Mouse (Mus musculus): ENCODE measurements around the gene Evc. TPM values are rescaled to one million over a fixed set of nuclear protein-coding genes. Genes with fewer than 3 reads are reported as not detected.
A peak's percentile ranks its signal among the peaks of the same experiment; 100 is the strongest.

Evc gene
- polyA plus RNA-seq, 1 experiment, result 2.1 TPM

GRCm38 (mm10) chr5:37254523-37254922 lies 82.2 kb downstream of the Evc start:
- no peak overlapping the region for H3K4me3 ChIP-seq (ENCODE audit: control insufficient read depth, insufficient read depth, low read length)
- 93% methylated on average over 4 of the region's 4 CpGs for WGBS
- TF ChIP-seq POLR2A (IDR thresholded peaks at IDR 0.05; ENCODE audit: control insufficient read depth, extremely low read depth, insufficient read depth, low read length, poor library complexity), result no peak
- no peak for TF ChIP-seq CTCF (IDR thresholded peaks at IDR 0.05; ENCODE audit: borderline replicate concordance, control insufficient read depth, extremely low read depth, insufficient read depth, low read length, poor library complexity)

GRCm38 (mm10) chr5:37252101-37252804 lies 84.4 kb downstream of the Evc start:
- 86% methylated on average over 9 of the region's 9 CpGs for WGBS
- TF ChIP-seq POLR2A (IDR thresholded peaks at IDR 0.05; ENCODE audit: control insufficient read depth, extremely low read depth, insufficient read depth, low read length, poor library complexity) (no peak), CTCF (IDR thresholded peaks at IDR 0.05; ENCODE audit: borderline replicate concordance, control insufficient read depth, extremely low read depth, insufficient read depth, low read length, poor library complexity) (no peak)
- Histone ChIP-seq H3K27ac (ENCODE audit: control insufficient read depth, insufficient read depth, low read length) (no peak overlapping the region), H3K36me3 (ENCODE audit: control insufficient read depth, insufficient read depth, low read length) (no peaks in the 10 kb centered on the region), H3K27me3 (ENCODE audit: control insufficient read depth, insufficient read depth, low read length) (no peaks in the 10 kb centered on the region), H3K4me3 (ENCODE audit: control insufficient read depth, insufficient read depth, low read length) (no peak overlapping the region), H3K4me1 (replicated peaks; ENCODE audit: control insufficient read depth, insufficient read depth, low read length) (no peaks in the 10 kb centered on the region)
- DNase-seq, result no peak

More at GRCm38 (mm10) chr5:37254523-37254922, 82.2 kb downstream of the Evc start:
- no peak for DNase-seq
- Histone ChIP-seq H3K4me1 (replicated peaks; ENCODE audit: control insufficient read depth, insufficient read depth, low read length) (no peaks in the 10 kb centered on the region), H3K27me3 (ENCODE audit: control insufficient read depth, insufficient read depth, low read length) (no peaks in the 10 kb centered on the region), H3K36me3 (ENCODE audit: control insufficient read depth, insufficient read depth, low read length) (no peaks in the 10 kb centered on the region), H3K27ac (ENCODE audit: control insufficient read depth, insufficient read depth, low read length) (no peak overlapping the region)

GRCm38 (mm10) chr5:37251596-37251995 lies 85.1 kb downstream of the Evc start:
- Histone ChIP-seq H3K4me1 (replicated peaks; ENCODE audit: control insufficient read depth, insufficient read depth, low read length) (peaks cover 2% of the 10 kb centered on the region; the same call in 1 of the 2 replicates), H3K4me3 (ENCODE audit: control insufficient read depth, insufficient read depth, low read length) (no peak overlapping the region), H3K27ac (ENCODE audit: control insufficient read depth, insufficient read depth, low read length) (no peak overlapping the region), H3K27me3 (ENCODE audit: control insufficient read depth, insufficient read depth, low read length) (no peaks in the 10 kb centered on the region), H3K36me3 (ENCODE audit: control insufficient read depth, insufficient read depth, low read length) (no peaks in the 10 kb centered on the region)
- TF ChIP-seq CTCF (IDR thresholded peaks at IDR 0.05; ENCODE audit: borderline replicate concordance, control insufficient read depth, extremely low read depth, insufficient read depth, low read length, poor library complexity) (no peak), POLR2A (IDR thresholded peaks at IDR 0.05; ENCODE audit: control insufficient read depth, extremely low read depth, insufficient read depth, low read length, poor library complexity) (no peak)
- WGBS, result 76% methylated on average over 3 of the region's 3 CpGs
- DNase-seq, result peak; percentile 15

GRCm38 (mm10) chr5:37248870-37249269 lies 87.8 kb downstream of the Evc start:
- 87% methylated on average over 3 of the region's 3 CpGs for WGBS
- H3K4me3 ChIP-seq (ENCODE audit: control insufficient read depth, insufficient read depth, low read length), result no peak overlapping the region
- H3K4me1 ChIP-seq (replicated peaks; ENCODE audit: control insufficient read depth, insufficient read depth, low read length), result peaks cover 7% of the 10 kb centered on the region; the same call in 1 of the 2 replicates
- no peaks in the 10 kb centered on the region for H3K36me3 ChIP-seq (ENCODE audit: control insufficient read depth, insufficient read depth, low read length)
- peaks cover 3% of the 10 kb centered on the region; the same call in 1 of the 2 replicates for H3K27me3 ChIP-seq (ENCODE audit: control insufficient read depth, insufficient read depth, low read length)
- TF ChIP-seq POLR2A (IDR thresholded peaks at IDR 0.05; ENCODE audit: control insufficient read depth, extremely low read depth, insufficient read depth, low read length, poor library complexity), result no peak
- TF ChIP-seq CTCF (IDR thresholded peaks at IDR 0.05; ENCODE audit: borderline replicate concordance, control insufficient read depth, extremely low read depth, insufficient read depth, low read length, poor library complexity), result no peak
- no peak for DNase-seq
- H3K27ac ChIP-seq (ENCODE audit: control insufficient read depth, insufficient read depth, low read length), result no peak overlapping the region

- H3K36me3 ChIP-seq (ENCODE audit: control insufficient read depth, insufficient read depth, low read length), result no peaks in the 10 kb centered on the region
- H3K27ac ChIP-seq (ENCODE audit: control insufficient read depth, insufficient read depth, low read length), result no peak overlapping the region
- no peak for DNase-seq
- H3K4me3 ChIP-seq (ENCODE audit: control insufficient read depth, insufficient read depth, low read length), result no peak overlapping the region
- no peak for TF ChIP-seq POLR2A (IDR thresholded peaks at IDR 0.05; ENCODE audit: control insufficient read depth, extremely low read depth, insufficient read depth, low read length, poor library complexity)
- no peak for TF ChIP-seq CTCF (IDR thresholded peaks at IDR 0.05; ENCODE audit: borderline replicate concordance, control insufficient read depth, extremely low read depth, insufficient read depth, low read length, poor library complexity)
- WGBS, result 48% methylated on average over 4 of the region's 4 CpGs
- H3K27me3 ChIP-seq (ENCODE audit: control insufficient read depth, insufficient read depth, low read length), result peaks cover 3% of the 10 kb centered on the region; the same call in 1 of the 2 replicates
- peaks cover 7% of the 10 kb centered on the region; the same call in 1 of the 2 replicates for H3K4me1 ChIP-seq (replicated peaks; ENCODE audit: control insufficient read depth, insufficient read depth, low read length)
Measured at GRCm38 (mm10) chr5:37247456-37247855, 89.2 kb downstream of the Evc start.

GRCm38 (mm10) chr5:37246138-37246910 lies 90.4 kb downstream of the Evc start:
- H3K36me3 ChIP-seq (ENCODE audit: control insufficient read depth, insufficient read depth, low read length), result no peaks in the 10 kb centered on the region
- WGBS, result 7% methylated on average over 37 of the region's 37 CpGs
- TF ChIP-seq POLR2A (IDR thresholded peaks at IDR 0.05; ENCODE audit: control insufficient read depth, extremely low read depth, insufficient read depth, low read length, poor library complexity), result no peak
- TF ChIP-seq CTCF (IDR thresholded peaks at IDR 0.05; ENCODE audit: borderline replicate concordance, control insufficient read depth, extremely low read depth, insufficient read depth, low read length, poor library complexity), result no peak
- H3K27ac ChIP-seq (ENCODE audit: control insufficient read depth, insufficient read depth, low read length), result no peak overlapping the region
- H3K4me1 ChIP-seq (replicated peaks; ENCODE audit: control insufficient read depth, insufficient read depth, low read length), result peaks cover 7% of the 10 kb centered on the region; the same call in 1 of the 2 replicates
- peaks cover 6% of the 10 kb centered on the region; the same call in 1 of the 2 replicates for H3K27me3 ChIP-seq (ENCODE audit: control insufficient read depth, insufficient read depth, low read length)
- peak; percentile 58 for DNase-seq
- H3K4me3 ChIP-seq (ENCODE audit: control insufficient read depth, insufficient read depth, low read length), result peak overlapping the region; percentile 3; the same call in 1 of the 2 replicates
